In genomic region chr9:108996411-108996810, GRCm38 (mm10) we compare ENCODE assay signal across 21 mouse cellular contexts. TPM values are rescaled to one million over a fixed set of nuclear protein-coding genes. Genes with fewer than 3 reads are reported as not detected.
A peak's percentile ranks its signal among the peaks of the same experiment; 100 is the strongest.
DNase-seq lines count a peak whose midpoint lies in the region; ATAC-seq and TF ChIP-seq lines count a peak whose summit lies in the region.
"Had no signal": no experiment of that assay in that cellular context is flagged by ENCODE, and none has a peak within 500 bp of the region (broad histone marks: within the 10 kb centered on the region; RNA-seq: fewer than 3 reads in every experiment).

No protein-coding gene starts in this region.

- H3K9ac ChIP-seq in intestine, embryonic 15.5 days, result 0 out of 2 replicates have a peak overlapping the region, but pooled peaks have one; percentile 3
- H3K9ac ChIP-seq: embryonic facial prominence, embryonic 15.5 days; heart, embryonic 15.5 days; limb, embryonic 13.5 days had no signal

- no peak for TF ChIP-seq POLR2A in lung, adult 2 months (IDR thresholded peaks at IDR 0.05; ENCODE audit: borderline replicate concordance, extremely low read depth, low read depth, low read length)
- TF ChIP-seq POLR2A in small intestine, adult 2 months (IDR thresholded peaks at IDR 0.05; ENCODE audit: low read depth, low read length), result no peak; the same call in 1 of the 2 replicates

- 0 out of 2 replicates have a peak, but pooled peaks cover 2% of the 10 kb centered on the region for H3K4me1 ChIP-seq in lung, adult 2 months (ENCODE audit: control insufficient read depth, insufficient read depth, low read length)
- H3K4me1 ChIP-seq in intestine, embryonic 15.5 days (replicated peaks), result peaks cover 15% of the 10 kb centered on the region
- H3K4me1 ChIP-seq in small intestine, adult 2 months (ENCODE audit: control insufficient read depth, insufficient read depth, insufficient read length, low read length), result peaks cover 54% of the 10 kb centered on the region

- DNase-seq in lung, postnatal 25 days (ENCODE audit: low spot score), result peak; percentile 14
- DNase-seq in lung, adult 2 months, result no peak
- peak; percentile 76 for DNase-seq in kidney, postnatal 14 days
- DNase-seq in thymus, postnatal 25 days, result no peak
- no peak for DNase-seq in natural killer cell, adult 2 months (ENCODE audit: low spot score in 2 of 2)
- no peak for DNase-seq in spleen, adult 18-20 months
- DNase-seq: adrenal gland, adult 8-10 months; cerebellum, adult 9-10 months; heart, adult 18-20 months; midbrain, embryonic 14.5 days; right cerebral cortex, postnatal 25 days; thymus, adult 2 months had no signal

- peak overlapping the region; percentile 82 for H3K27ac ChIP-seq in intestine, embryonic 15.5 days
- peak overlapping the region; percentile 96 for H3K27ac ChIP-seq in small intestine, adult 2 months (ENCODE audit: insufficient read depth, low read depth, low read length)
- H3K27ac ChIP-seq: embryonic facial prominence, embryonic 15.5 days; forebrain, embryonic 13.5 days; heart, embryonic 15.5 days; hindbrain, embryonic 10.5 days; limb, embryonic 13.5 days had no signal

- H3K9me3 ChIP-seq in intestine, embryonic 15.5 days, result no peaks in the 10 kb centered on the region
- H3K9me3 ChIP-seq: embryonic facial prominence, embryonic 15.5 days; forebrain, embryonic 13.5 days; G1E; heart, embryonic 15.5 days; hindbrain, embryonic 10.5 days; limb, embryonic 13.5 days had no signal

- 70% methylated on average over 9 of the region's 9 CpGs for WGBS in lung, adult 2 months
- 59% methylated on average over 9 of the region's 9 CpGs for WGBS in intestine, embryonic 15.5 days
- 19% methylated on average over 9 of the region's 9 CpGs for WGBS in small intestine, adult 2 months

- TF ChIP-seq CTCF in lung, adult 2 months (IDR thresholded peaks at IDR 0.05; ENCODE audit: insufficient read depth, low read length), result no peak
- TF ChIP-seq CTCF in small intestine, adult 2 months (IDR thresholded peaks at IDR 0.05; ENCODE audit: extremely low read depth, insufficient read length, insufficient replicate concordance, low read depth, low read length), result no peak

- no peak overlapping the region for H3K4me3 ChIP-seq in lung, adult 2 months (replicated peaks; ENCODE audit: extremely low read depth, low read depth, low read length)
- no peak overlapping the region for H3K4me3 ChIP-seq in intestine, embryonic 15.5 days (replicated peaks)
- H3K4me3 ChIP-seq in small intestine, adult 2 months (ENCODE audit: low read depth, low read length), result peak overlapping the region; percentile 7; the same call in 1 of the 2 replicates
- H3K4me3 ChIP-seq: embryonic facial prominence, embryonic 15.5 days; forebrain, embryonic 13.5 days; heart, embryonic 15.5 days; hindbrain, embryonic 10.5 days; limb, embryonic 13.5 days had no signal

- no peak for ATAC-seq in intestine, embryonic 15.5 days
- ATAC-seq: forebrain, embryonic 13.5 days had no signal

- H3K27me3 ChIP-seq in intestine, embryonic 15.5 days (replicated peaks), result no peaks in the 10 kb centered on the region
- no peaks in the 10 kb centered on the region for H3K27me3 ChIP-seq in small intestine, adult 2 months (ENCODE audit: control insufficient read depth, insufficient read depth, low read length)
- H3K27me3 ChIP-seq: embryonic facial prominence, embryonic 15.5 days; forebrain, embryonic 13.5 days; heart, embryonic 15.5 days; limb, embryonic 13.5 days had no signal

- no peaks in the 10 kb centered on the region for H3K36me3 ChIP-seq in intestine, embryonic 15.5 days
- peaks cover 14% of the 10 kb centered on the region for H3K36me3 ChIP-seq in small intestine, adult 2 months (ENCODE audit: control insufficient read depth, insufficient read depth, low read length)
- H3K36me3 ChIP-seq: embryonic facial prominence, embryonic 15.5 days; heart, embryonic 15.5 days; hindbrain, embryonic 10.5 days; limb, embryonic 13.5 days had no signal

- H3K4me2 ChIP-seq in intestine, embryonic 15.5 days (replicated peaks), result 0 out of 2 replicates have a peak overlapping the region, but pooled peaks have one; percentile 11
- H3K4me2 ChIP-seq: embryonic facial prominence, embryonic 15.5 days; forebrain, embryonic 13.5 days; heart, embryonic 15.5 days; limb, embryonic 13.5 days had no signal

RNA-seq across cellular contexts. Expression of gene Pfkfb4, which starts 4.8 kb away (rescaled TPM):
- polyA plus RNA-seq in lung, adult 2 months (2012; rRNA removed), result 49.4 and 59.8 TPM in 2 replicates
- 11.5 and 17.0 TPM in 2 replicates for polyA plus RNA-seq in intestine, embryonic 15.5 days (2015; fragmentation: Nextera tagmentation; extraction: Ambion mirVana)
- polyA plus RNA-seq in small intestine, adult 2 months (2012; rRNA removed), result 53.2 and 121 TPM in 2 replicates

RNA-seq across cellular contexts. Expression of gene Ucn2, which starts 10.6 kb away (rescaled TPM):
- 1.0 and 2.3 TPM in 2 replicates for polyA plus RNA-seq in lung, adult 2 months (2012; rRNA removed)
- not detected in 2 replicates for polyA plus RNA-seq in intestine, embryonic 15.5 days (2015; fragmentation: Nextera tagmentation; extraction: Ambion mirVana)
- polyA plus RNA-seq in small intestine, adult 2 months (2012; rRNA removed), result 0.23 and 0.56 TPM in 2 replicates
- polyA plus RNA-seq: forebrain, embryonic 13.5 days; G1E; heart, embryonic 15.5 days; hindbrain, embryonic 10.5 days; lung, embryonic 16.5 days; midbrain, embryonic 14.5 days had no signal

RNA-seq across cellular contexts. Expression of gene Shisa5, which starts 42.0 kb away (rescaled TPM):
- 918 and 1,083 TPM in 2 replicates for polyA plus RNA-seq in lung, adult 2 months (2012; rRNA removed)
- 112 and 121 TPM in 2 replicates for polyA plus RNA-seq in intestine, embryonic 15.5 days (2015; fragmentation: Nextera tagmentation; extraction: Ambion mirVana)
- polyA plus RNA-seq in small intestine, adult 2 months (2012; rRNA removed), result 406 and 675 TPM in 2 replicates

RNA-seq across cellular contexts. Expression of gene Col7a1, which starts 43.0 kb away (rescaled TPM):
- 7.1 and 12.2 TPM in 2 replicates for polyA plus RNA-seq in lung, adult 2 months (2012; rRNA removed)
- 0.85 and 2.4 TPM in 2 replicates for polyA plus RNA-seq in intestine, embryonic 15.5 days (2015; fragmentation: Nextera tagmentation; extraction: Ambion mirVana)
- polyA plus RNA-seq in small intestine, adult 2 months (2012; rRNA removed), result 3.4 and 9.7 TPM in 2 replicates

RNA-seq across cellular contexts. Expression of gene Uqcrc1, which starts 60.0 kb away (rescaled TPM):
- 290 and 399 TPM in 2 replicates for polyA plus RNA-seq in lung, adult 2 months (2012; rRNA removed)
- polyA plus RNA-seq in intestine, embryonic 15.5 days (2015; fragmentation: Nextera tagmentation; extraction: Ambion mirVana), result 568 and 640 TPM in 2 replicates
- polyA plus RNA-seq in small intestine, adult 2 months (2012; rRNA removed), result 991 and 1,216 TPM in 2 replicates

Comparison
In these comparisons a context has a peak if more than half of its experiments do, and no peak if none do; other contexts are left out.
1. DNase-seq: peak in lung, postnatal 25 days (single experiment) and kidney, postnatal 14 days (single experiment); none in lung, adult 2 months (single experiment), thymus, postnatal 25 days (single experiment), natural killer cell, adult 2 months (0 of 2) and spleen, adult 18-20 months (0 of 2).